Mouse (Mus musculus) heart, embryonic 16.5 days (tissue): ENCODE measurements around the gene Sgms2. TPM values are rescaled to one million over a fixed set of nuclear protein-coding genes. Genes with fewer than 3 reads are reported as not detected.

Source experiments
- ATAC-seq: fragments of 200-750 bp; cut with Nextera tagmentation; replicated peaks from 2 replicates; pipeline ENCODE4 v1.8.0; 2017; ENCODE audit warnings: moderate number of reproducible peaks; ENCODE audit not compliant: insufficient read depth, low FRiP score; ENCODE audit errors: extremely low read depth
- H3K27ac ChIP-seq: fragments of 300-500 bp; sonication (generic); 2 replicates; pipeline ENCODE4 v1.5.1; 2014; ENCODE audit warnings: mild to moderate bottlenecking, low read length, control low read depth, moderate library complexity
- H3K27me3 ChIP-seq: fragments of 300-500 bp; sonication (generic); 2 replicates; pipeline ENCODE4 v1.6.1; 2014; ENCODE audit warnings: low read length, mixed read lengths; ENCODE audit not compliant: control insufficient read depth, insufficient read depth
- H3K36me3 ChIP-seq: fragments of 300-500 bp; sonication (generic); 2 replicates; pipeline ENCODE4 v1.6.1; 2014; ENCODE audit not compliant: control insufficient read depth, insufficient read depth
- H3K4me1 ChIP-seq: fragments of 300-500 bp; sonication (generic); 2 replicates; pipeline ENCODE4 v1.6.1; 2014; ENCODE audit warnings: low read length, mixed read lengths; ENCODE audit not compliant: control insufficient read depth, insufficient read depth
- H3K4me2 ChIP-seq: fragments of 300-500 bp; sonication (generic); 2 replicates; pipeline ENCODE4 v1.6.1; 2014; ENCODE audit warnings: low read depth, mild to moderate bottlenecking, control low read depth, low read length
- H3K4me3 ChIP-seq: fragments of 300-500 bp; sonication (generic); 2 replicates; pipeline ENCODE4 v1.5.1; 2014; ENCODE audit warnings: mild to moderate bottlenecking, control low read depth, low read length
- H3K9ac ChIP-seq: fragments of 300-500 bp; sonication (generic); 2 replicates; pipeline ENCODE4 v1.6.1; 2014; ENCODE audit warnings: low read length, control low read depth
- H3K9me3 ChIP-seq: fragments of 300-500 bp; sonication (generic); replicated peaks from 2 replicates; pipeline ENCODE4 v1.6.1; 2016; ENCODE audit warnings: low read length; ENCODE audit not compliant: control insufficient read depth
- WGBS: fragments of 180-500 bp; shearing (Covaris S2); extraction: QIAGEN DNeasy Blood & Tissue Kit; methylation state at CpG from one replicate; pipeline ENCODE4 v1.1.7; 2014; 5-methylcytosine and 5-hydroxymethylcytosine counted together
- polyA plus RNA-seq: library from polyadenylated mRNA; unstranded; fragments of >200 nt; fragmentation: Nextera tagmentation; extraction: Ambion mirVana; gene quantifications from 2 replicates; pipeline ENCODE4 v1.2.1, GENCODE M21; 2015

Gene Sgms2
- polyA plus RNA-seq, 1 experiment from 2014 or later = 1.3 TPM

DNA sequence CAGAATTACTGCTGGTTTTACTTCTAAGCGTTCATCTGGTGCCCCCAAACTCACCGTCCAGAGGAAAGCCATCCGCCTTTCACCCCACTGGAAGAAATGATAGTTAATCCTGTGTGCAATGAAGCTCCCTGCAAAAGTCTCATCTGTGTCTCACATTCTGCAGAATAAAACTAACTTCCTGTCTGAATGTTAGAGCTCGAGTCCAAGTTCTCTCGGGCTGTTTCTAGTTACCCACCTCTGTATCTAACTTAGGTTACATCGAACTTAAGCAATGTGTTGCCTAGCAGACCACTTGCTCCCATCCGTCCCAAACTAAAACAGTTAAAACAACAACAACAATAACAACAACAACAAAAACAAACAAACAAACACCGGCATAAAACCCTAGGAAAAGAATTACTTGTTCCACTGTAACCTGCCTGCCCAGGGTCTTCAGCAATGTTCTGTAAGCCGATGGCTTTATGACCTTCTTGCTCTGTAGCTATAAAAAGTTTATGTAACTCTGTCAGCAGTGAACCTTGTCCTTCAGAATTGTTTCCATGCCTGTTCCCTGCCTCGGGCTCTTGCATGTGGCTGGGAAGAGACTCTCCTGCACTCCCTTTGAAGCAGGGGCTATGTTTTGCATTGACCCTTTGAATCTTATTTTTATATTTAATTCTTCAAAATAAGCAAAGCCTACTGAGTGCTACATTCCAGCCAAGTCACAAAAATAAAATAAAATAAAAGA is 218.7 kb downstream of the Sgms2 start:
- no peak; the same call in none of the 2 replicates for ATAC-seq
- H3K36me3 ChIP-seq = no peaks in the 10 kb centered on the region
- H3K4me3 ChIP-seq = peak overlapping the region; percentile 79
- H3K27ac ChIP-seq = peak overlapping the region; percentile 28
- H3K27me3 ChIP-seq = no peaks in the 10 kb centered on the region
- H3K4me2 ChIP-seq = peak overlapping the region; percentile 67
- H3K9me3 ChIP-seq = no peaks in the 10 kb centered on the region
- H3K9ac ChIP-seq = peak overlapping the region; percentile 45
- WGBS = 28% methylated on average over 10 of the region's 10 CpGs
- peaks cover 21% of the 10 kb centered on the region for H3K4me1 ChIP-seq

DNA sequence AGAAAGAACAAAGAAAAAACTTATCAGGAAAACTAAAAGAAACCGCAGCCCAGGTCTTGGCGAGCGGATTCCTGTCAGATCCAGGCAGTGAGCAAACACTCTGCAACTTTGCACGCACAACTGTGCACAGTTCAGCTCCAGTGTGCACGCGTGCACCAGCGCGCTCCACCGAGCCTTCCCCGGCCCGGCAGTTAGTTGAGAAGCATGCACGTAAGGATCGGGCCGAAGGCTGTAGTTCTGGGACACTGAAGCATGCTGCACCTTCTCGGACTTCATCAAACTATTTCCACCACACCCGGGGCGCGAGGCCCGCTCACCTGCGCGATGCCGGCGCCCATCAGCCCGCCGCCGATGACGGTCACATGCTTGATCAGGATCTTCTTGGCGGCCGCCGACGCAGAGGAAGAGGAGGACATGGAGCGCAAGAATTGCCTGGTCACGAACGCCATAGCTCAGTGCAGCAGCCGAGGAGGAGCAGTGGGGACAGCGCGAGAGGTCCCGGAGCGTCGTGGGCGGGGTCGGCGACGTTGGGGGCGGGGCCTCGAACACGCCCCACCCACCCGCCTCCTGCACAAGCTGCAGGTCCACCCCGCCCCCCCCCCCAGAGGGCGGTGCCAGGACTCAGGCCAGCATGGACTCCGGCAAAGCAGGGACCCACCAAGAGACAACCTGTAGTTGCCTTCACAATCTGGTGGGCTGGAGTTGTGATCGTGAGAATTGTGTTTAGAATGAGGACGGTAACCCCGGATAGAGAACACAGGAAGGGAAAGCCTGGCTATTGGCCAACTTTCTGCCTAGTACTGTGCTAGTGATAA is 219.4 kb downstream of the Sgms2 start, which contains the start of gene Hadh:
Hadh (minus strand) TSS at position 543 of the 815 bp plus-strand sequence.
- no peaks in the 10 kb centered on the region for H3K27me3 ChIP-seq
- under 1% methylated on average over 54 of the region's 54 CpGs for WGBS
- peak within 1 kb of the TSS; percentile 67 for H3K4me2 ChIP-seq
- H3K27ac ChIP-seq = peak within 1 kb of the TSS; percentile 91
- H3K9ac ChIP-seq = peak within 1 kb of the TSS; percentile 84
- H3K36me3 ChIP-seq = 0 out of 2 replicates have a peak, but pooled peaks cover 6% of the 10 kb centered on the region
- peak; percentile 92 for ATAC-seq
- peak within 1 kb of the TSS; percentile 79 for H3K4me3 ChIP-seq
- H3K9me3 ChIP-seq = no peaks in the 10 kb centered on the region
- H3K4me1 ChIP-seq = peaks cover 29% of the 10 kb centered on the region

DNA sequence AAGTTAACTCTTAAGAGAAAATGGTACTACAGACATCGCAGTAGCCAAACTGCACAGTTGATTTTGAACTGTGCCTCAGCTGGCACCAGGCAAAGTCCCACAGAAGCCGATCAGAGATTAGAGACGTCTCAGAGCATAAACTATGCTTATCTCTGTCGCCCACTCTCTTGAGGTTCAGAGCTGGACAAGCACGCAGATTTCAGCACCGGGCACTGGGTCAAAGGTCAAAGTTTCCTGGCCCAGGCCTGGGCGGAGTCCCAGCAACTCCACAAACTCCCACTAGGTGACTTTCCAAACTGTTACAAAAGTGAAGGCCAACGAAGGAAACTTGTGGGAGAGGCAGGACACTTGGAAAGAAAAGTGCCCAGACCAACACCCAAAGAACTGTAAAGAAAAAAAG is 220.1 kb downstream of the Sgms2 start:
- peak overlapping the region; percentile 91 for H3K27ac ChIP-seq
- H3K27me3 ChIP-seq = no peaks in the 10 kb centered on the region
- H3K4me2 ChIP-seq = peak overlapping the region; percentile 67
- H3K36me3 ChIP-seq = 0 out of 2 replicates have a peak, but pooled peaks cover 6% of the 10 kb centered on the region
- peaks cover 33% of the 10 kb centered on the region for H3K4me1 ChIP-seq
- H3K4me3 ChIP-seq = peak overlapping the region; percentile 79
- H3K9ac ChIP-seq = peak overlapping the region; percentile 84
- no peaks in the 10 kb centered on the region for H3K9me3 ChIP-seq
- peak; percentile 30; the same call in 1 of the 2 replicates for ATAC-seq
- 1% methylated on average over 8 of the region's 8 CpGs for WGBS

DNA sequence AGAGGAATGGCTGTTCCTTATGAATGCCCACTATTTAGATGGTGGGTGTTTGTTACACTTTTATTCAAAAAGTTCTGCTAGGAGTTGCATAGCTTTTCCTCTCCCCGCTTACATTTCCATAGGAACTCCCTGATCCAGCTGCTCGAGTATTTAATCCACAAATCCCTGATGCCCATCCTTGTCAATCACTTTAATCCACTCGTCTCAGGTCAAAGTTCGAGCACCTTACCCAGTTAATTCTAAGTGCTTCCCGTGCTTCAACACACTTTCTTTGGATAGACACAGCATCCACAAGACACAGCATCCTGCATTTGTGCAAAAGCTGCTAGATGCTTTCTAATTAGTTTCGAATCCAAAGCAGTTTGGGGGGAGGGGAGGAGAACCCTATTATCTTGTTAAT is 220.8 kb downstream of the Sgms2 start:
- peak overlapping the region; percentile 79 for H3K4me3 ChIP-seq
- no peak for ATAC-seq
- H3K4me1 ChIP-seq = peaks cover 40% of the 10 kb centered on the region
- H3K27ac ChIP-seq = peak overlapping the region; percentile 91; the same call in 1 of the 2 replicates
- 0 out of 2 replicates have a peak, but pooled peaks cover 6% of the 10 kb centered on the region for H3K36me3 ChIP-seq
- 62% methylated on average over 6 of the region's 6 CpGs for WGBS
- no peaks in the 10 kb centered on the region for H3K9me3 ChIP-seq
- peak overlapping the region; percentile 18 for H3K9ac ChIP-seq
- H3K27me3 ChIP-seq = no peaks in the 10 kb centered on the region
- peak overlapping the region; percentile 67 for H3K4me2 ChIP-seq

Other genes with a start within 250 kb of the Sgms2 start
- 193 and 199 TPM in 2 replicates for gene Hadh, start 219.3 kb downstream of the Sgms2 start, polyA plus RNA-seq
- gene Cyp2u1, start 188.2 kb downstream of the Sgms2 start, polyA plus RNA-seq = 14.0 and 15.8 TPM in 2 replicates
- 40.4 and 41.5 TPM in 2 replicates for gene Papss1, start 73.4 kb upstream of the Sgms2 start, polyA plus RNA-seq